Mouse (Mus musculus) cerebellum, adult (tissue): Measurements from ENCODE around the gene Gbp9.
"Not testable (repeated sequence)": the region's sequence is repeated elsewhere in the genome, so short reads cannot be mapped to it uniquely, and the experiment has no call there.

Experiments
- ATAC-seq: cut with Nextera tagmentation; 2 replicates; pipeline ENCODE4 v1.9.2; 2017; ENCODE audit warnings: mild to moderate bottlenecking, moderate library complexity, mixed read lengths; ENCODE audit not compliant: insufficient number of reproducible peaks, low FRiP score, low TSS enrichment

Gene Gbp9

GRCm38 (mm10) chr5:105139409-105140088 is at the start of gene Gbp9, which contains the start of the genes Gbp8 and Gbp4:
Gene Gbp9, minus strand, starts transcription at chr5:105139539.
Gene Gbp8, minus strand, starts transcription at chr5:105139540.
Gene Gbp4, minus strand, starts transcription at chr5:105139586.
- not testable (repeated sequence) for ATAC-seq

- no peak for ATAC-seq
Measured at GRCm38 (mm10) chr5:105181446-105181845, 42.1 kb upstream of the Gbp9 start.

DNA sequence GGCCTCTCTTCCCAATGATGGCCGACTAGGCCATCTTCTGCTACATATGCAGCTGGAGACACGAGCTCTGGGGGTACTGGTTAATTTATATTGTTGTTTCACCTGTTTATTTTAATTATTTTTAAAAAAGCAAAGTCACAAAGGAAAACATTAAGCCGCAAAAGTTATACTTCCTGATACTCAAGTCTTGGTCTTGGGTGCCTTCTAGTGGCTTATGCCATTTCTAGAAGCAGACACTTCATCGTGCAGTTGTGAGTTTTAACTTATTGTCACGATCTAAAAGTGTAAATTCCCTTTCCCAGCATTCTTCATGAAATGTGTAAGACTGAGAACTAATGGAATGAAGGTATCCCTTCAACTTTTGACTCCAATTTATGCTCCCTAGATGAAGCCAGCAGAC is 17.2 kb upstream of the Gbp9 start:
- no peak for ATAC-seq

- no peak for ATAC-seq
Measured at GRCm38 (mm10) chr5:105154049-105154448, 14.7 kb upstream of the Gbp9 start.

DNA sequence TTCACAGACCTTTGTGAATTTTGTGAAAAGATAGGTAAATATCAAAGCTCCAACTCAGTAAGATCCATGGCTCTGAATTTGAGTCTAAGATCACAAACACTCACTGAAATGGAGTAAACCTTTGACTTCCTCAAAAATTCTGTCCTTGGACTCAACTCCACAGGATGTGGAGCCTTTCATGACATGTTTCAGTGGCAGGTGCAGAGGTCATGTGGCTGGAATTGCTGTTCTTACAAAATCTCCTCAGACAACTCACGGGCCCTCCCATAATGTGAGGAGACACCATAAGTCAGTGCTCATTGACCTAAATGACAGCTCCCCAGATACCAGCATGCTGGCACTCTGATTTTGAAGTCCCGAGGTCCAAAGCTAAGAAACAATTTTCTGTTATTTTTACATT is 8.7 kb upstream of the Gbp9 start:
- not testable (repeated sequence) for ATAC-seq

- no peak for ATAC-seq
Measured at GRCm38 (mm10) chr5:105146447-105146846, 7.1 kb upstream of the Gbp9 start.

DNA sequence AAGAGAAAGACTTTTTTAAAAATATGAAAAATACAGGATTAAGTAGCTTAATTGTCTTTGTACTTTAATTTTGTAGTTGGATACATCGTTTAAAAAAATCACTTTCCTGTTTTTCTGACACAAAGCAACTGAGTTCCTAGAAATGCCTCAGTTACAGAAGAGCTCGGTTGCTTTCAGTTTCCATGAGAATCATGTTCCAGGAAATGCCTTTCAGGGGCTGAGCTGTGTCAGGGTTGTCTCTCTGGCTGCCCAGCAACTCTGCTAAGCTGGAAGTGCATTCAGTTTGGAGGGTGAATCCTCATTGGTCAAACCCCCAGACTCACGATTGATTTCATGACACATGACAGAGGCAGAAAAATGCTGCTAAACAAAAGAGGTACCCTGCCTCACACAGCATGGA is 6.4 kb upstream of the Gbp9 start:
- ATAC-seq, result not testable (repeated sequence)

- not testable (repeated sequence) for ATAC-seq
Measured at GRCm38 (mm10) chr5:105140089-105140810, 911 bp upstream of the Gbp9 start.

- ATAC-seq, result no peak
Measured at GRCm38 (mm10) chr5:105138906-105139305, 433 bp downstream of the Gbp9 start.

- not testable (repeated sequence) for ATAC-seq
Measured at GRCm38 (mm10) chr5:105136706-105137304, 2.5 kb downstream of the Gbp9 start.

- ATAC-seq, result not testable (repeated sequence)
Measured at GRCm38 (mm10) chr5:105121731-105122130, 17.6 kb downstream of the Gbp9 start.

GRCm38 (mm10) chr5:105115740-105116139 is 23.6 kb downstream of the Gbp9 start:
- ATAC-seq, result no peak

GRCm38 (mm10) chr5:105114696-105115095 is 24.6 kb downstream of the Gbp9 start:
- ATAC-seq, result no peak

- ATAC-seq, result no peak
Measured at GRCm38 (mm10) chr5:105113656-105114055, 25.7 kb downstream of the Gbp9 start.

DNA sequence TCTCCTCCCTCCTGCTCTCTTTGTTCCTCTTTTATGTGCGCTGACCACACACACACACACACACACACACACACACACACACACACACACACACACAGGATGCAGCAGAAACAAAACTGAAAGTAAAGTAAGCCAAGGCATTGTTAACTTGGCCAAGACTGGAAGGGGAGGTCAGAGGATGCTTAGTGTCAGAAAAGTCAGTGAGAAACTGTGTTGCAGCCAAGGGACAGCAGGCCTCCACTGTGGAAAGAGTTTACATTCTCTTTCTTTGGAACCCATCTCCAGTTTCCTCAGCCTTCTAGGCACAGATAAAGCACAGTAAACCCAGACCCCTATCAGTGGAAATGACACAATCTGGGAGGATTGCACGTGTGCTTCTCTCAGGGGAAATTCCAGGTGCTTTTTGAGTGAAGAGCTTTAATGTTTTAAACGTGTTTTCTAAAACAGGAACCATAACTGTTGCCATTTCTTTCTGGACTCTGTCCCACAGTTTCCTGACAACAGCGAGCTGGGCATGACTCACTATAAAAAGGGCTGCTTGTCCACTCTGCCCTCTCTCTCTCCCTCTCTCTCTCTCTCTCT is 29.0 kb downstream of the Gbp9 start:
- not testable (repeated sequence) for ATAC-seq

GRCm38 (mm10) chr5:105109775-105110174 is 29.6 kb downstream of the Gbp9 start:
- ATAC-seq, result not testable (repeated sequence)

GRCm38 (mm10) chr5:105105689-105106088 is 33.6 kb downstream of the Gbp9 start:
- ATAC-seq, result not testable (repeated sequence)

DNA sequence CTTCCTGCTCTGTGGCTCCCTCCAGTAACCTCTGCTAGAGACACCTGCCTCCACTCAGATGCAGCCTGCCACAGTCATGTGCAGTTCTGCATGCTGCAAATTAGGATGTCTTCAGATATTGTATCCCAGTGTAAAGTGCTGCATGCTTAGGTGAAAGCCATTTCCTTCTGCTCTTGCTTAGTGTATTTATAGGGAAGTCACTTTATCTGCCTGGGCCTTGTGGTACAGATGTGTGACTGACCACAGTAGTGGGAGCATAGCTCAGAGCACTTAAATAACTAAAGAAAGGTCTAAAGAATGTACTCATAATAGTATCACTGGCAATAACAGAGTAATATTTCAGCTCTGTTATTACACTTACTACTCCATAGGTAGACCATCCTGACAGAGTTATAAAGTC is 57.4 kb downstream of the Gbp9 start:
- no peak for ATAC-seq

GRCm38 (mm10) chr5:105068356-105068755 is 71.0 kb downstream of the Gbp9 start:
- ATAC-seq, result not testable (repeated sequence)

DNA sequence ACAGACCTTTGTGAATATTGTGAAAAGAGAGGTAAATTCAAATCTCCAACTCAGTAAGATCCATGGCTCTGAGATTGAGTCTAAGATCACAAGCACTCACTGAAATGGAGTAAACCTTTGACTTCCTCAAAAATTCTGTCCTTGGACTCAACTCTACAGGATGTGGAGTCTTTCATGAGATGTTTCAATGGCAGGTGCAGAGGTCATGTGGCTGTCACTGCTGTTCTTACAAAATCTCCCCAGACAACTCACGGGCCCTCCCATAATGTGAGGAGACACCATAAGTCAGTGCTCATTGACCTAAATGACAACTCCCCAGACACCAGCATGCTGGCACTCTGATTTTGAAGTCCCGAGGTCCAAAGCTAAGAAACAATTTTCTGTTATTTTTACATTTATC is 74.9 kb downstream of the Gbp9 start:
- ATAC-seq, result not testable (repeated sequence)

GRCm38 (mm10) chr5:105063321-105063720 is 76.0 kb downstream of the Gbp9 start:
- no peak for ATAC-seq
